8 mouse cellular contexts compared by ENCODE assay signal in genomic region chr6:114883261-114883740, GRCm38 (mm10).
DNase-seq lines count a peak whose midpoint lies in the region; ATAC-seq lines count a peak whose summit lies in the region.

No protein-coding gene starts in this region.

- WGBS in embryonic facial prominence, embryonic 15.5 days: 2% methylated on average over 9 of the region's 9 CpGs
- WGBS in heart, embryonic 12.5 days: 9% methylated on average over 9 of the region's 9 CpGs
- WGBS in limb, embryonic 13.5 days: 2% methylated on average over 9 of the region's 9 CpGs
- WGBS in midbrain, embryonic 13.5 days: under 1% methylated on average over 9 of the region's 9 CpGs
- WGBS in stomach, embryonic 14.5 days: 5% methylated on average over 9 of the region's 9 CpGs

- H3K27me3 ChIP-seq in embryonic facial prominence, embryonic 15.5 days: no peaks in the 10 kb centered on the region
- H3K27me3 ChIP-seq in heart, embryonic 12.5 days (replicated peaks): no peaks in the 10 kb centered on the region
- no peaks in the 10 kb centered on the region for H3K27me3 ChIP-seq in limb, embryonic 13.5 days
- H3K27me3 ChIP-seq in midbrain, embryonic 13.5 days: no peaks in the 10 kb centered on the region
- no peaks in the 10 kb centered on the region for H3K27me3 ChIP-seq in stomach, embryonic 14.5 days (ENCODE audit: control insufficient read depth, insufficient read depth, low read length)

- peak overlapping the region; percentile 95 for H3K27ac ChIP-seq in embryonic facial prominence, embryonic 15.5 days (replicated peaks)
- H3K27ac ChIP-seq in heart, embryonic 12.5 days (ENCODE audit: poor library complexity, severe bottlenecking): peak overlapping the region; percentile 91
- H3K27ac ChIP-seq in limb, embryonic 13.5 days: peak overlapping the region; percentile 97
- peak overlapping the region; percentile 91 for H3K27ac ChIP-seq in midbrain, embryonic 13.5 days
- H3K27ac ChIP-seq in stomach, embryonic 14.5 days (ENCODE audit: low read length): peak overlapping the region; percentile 94

- H3K4me3 ChIP-seq in embryonic facial prominence, embryonic 15.5 days (replicated peaks): no peak overlapping the region
- H3K4me3 ChIP-seq in heart, embryonic 12.5 days: no peak overlapping the region
- peak overlapping the region; percentile 14; the same call in 1 of the 2 replicates for H3K4me3 ChIP-seq in limb, embryonic 13.5 days
- no peak overlapping the region for H3K4me3 ChIP-seq in midbrain, embryonic 13.5 days (replicated peaks)
- H3K4me3 ChIP-seq in stomach, embryonic 14.5 days (ENCODE audit: low read depth, low read length): no peak overlapping the region

- no peak overlapping the region for H3K9ac ChIP-seq in embryonic facial prominence, embryonic 15.5 days
- peak overlapping the region; percentile 58; the same call in 1 of the 2 replicates for H3K9ac ChIP-seq in heart, embryonic 12.5 days
- H3K9ac ChIP-seq in limb, embryonic 13.5 days: peak overlapping the region; percentile 50
- peak overlapping the region; percentile 44 for H3K9ac ChIP-seq in midbrain, embryonic 13.5 days (replicated peaks)
- peak overlapping the region; percentile 31; the same call in 1 of the 2 replicates for H3K9ac ChIP-seq in stomach, embryonic 14.5 days (replicated peaks; ENCODE audit: low read depth, low read length)

- ATAC-seq in embryonic facial prominence, embryonic 15.5 days (ENCODE audit: insufficient number of reproducible peaks, low FRiP score, low TSS enrichment, low read depth): peak; percentile 86
- ATAC-seq in heart, embryonic 12.5 days (ENCODE audit: insufficient number of reproducible peaks, low FRiP score): peak; percentile 74
- peak; percentile 89 for ATAC-seq in limb, embryonic 13.5 days (ENCODE audit: low FRiP score, low read depth)
- peak; percentile 89 for ATAC-seq in midbrain, embryonic 13.5 days
- ATAC-seq in stomach, embryonic 14.5 days (ENCODE audit: insufficient number of reproducible peaks, insufficient read depth, low FRiP score, low read depth): peak; percentile 84

- DNase-seq in thymus, postnatal 0 days (ENCODE audit: low spot score): peak; percentile 52
- DNase-seq in thymus, adult 18-20 months: no peak
- peak; percentile 87 for DNase-seq in kidney, adult 9 months

- H3K9me3 ChIP-seq in embryonic facial prominence, embryonic 15.5 days (replicated peaks): no peaks in the 10 kb centered on the region
- no peaks in the 10 kb centered on the region for H3K9me3 ChIP-seq in heart, embryonic 12.5 days (replicated peaks)
- H3K9me3 ChIP-seq in limb, embryonic 13.5 days: no peaks in the 10 kb centered on the region
- H3K9me3 ChIP-seq in midbrain, embryonic 13.5 days: no peaks in the 10 kb centered on the region
- no peaks in the 10 kb centered on the region for H3K9me3 ChIP-seq in stomach, embryonic 14.5 days (ENCODE audit: control insufficient read depth, low read depth, low read length)

- peaks cover 91% of the 10 kb centered on the region for H3K4me1 ChIP-seq in embryonic facial prominence, embryonic 15.5 days
- H3K4me1 ChIP-seq in heart, embryonic 12.5 days (replicated peaks): peaks cover 100% of the 10 kb centered on the region
- H3K4me1 ChIP-seq in limb, embryonic 13.5 days: peaks cover 98% of the 10 kb centered on the region
- H3K4me1 ChIP-seq in midbrain, embryonic 13.5 days (replicated peaks): peaks cover 89% of the 10 kb centered on the region
- H3K4me1 ChIP-seq in stomach, embryonic 14.5 days (ENCODE audit: control insufficient read depth, insufficient read depth, low read length): peaks cover 55% of the 10 kb centered on the region

- H3K36me3 ChIP-seq in embryonic facial prominence, embryonic 15.5 days: peaks cover 16% of the 10 kb centered on the region; the same call in 1 of the 2 replicates
- H3K36me3 ChIP-seq in heart, embryonic 12.5 days: peaks cover 37% of the 10 kb centered on the region
- peaks cover 42% of the 10 kb centered on the region for H3K36me3 ChIP-seq in limb, embryonic 13.5 days
- peaks cover 9% of the 10 kb centered on the region for H3K36me3 ChIP-seq in midbrain, embryonic 13.5 days
- H3K36me3 ChIP-seq in stomach, embryonic 14.5 days (ENCODE audit: control insufficient read depth, insufficient read depth, low read length): peaks cover 10% of the 10 kb centered on the region; the same call in 1 of the 2 replicates

- H3K4me2 ChIP-seq in embryonic facial prominence, embryonic 15.5 days (replicated peaks): peak overlapping the region; percentile 23; the same call in 1 of the 2 replicates
- peak overlapping the region; percentile 47 for H3K4me2 ChIP-seq in heart, embryonic 12.5 days
- peak overlapping the region; percentile 47 for H3K4me2 ChIP-seq in limb, embryonic 13.5 days (replicated peaks)
- peak overlapping the region; percentile 11 for H3K4me2 ChIP-seq in midbrain, embryonic 13.5 days (replicated peaks)
- peak overlapping the region; percentile 4; the same call in 1 of the 2 replicates for H3K4me2 ChIP-seq in stomach, embryonic 14.5 days (replicated peaks; ENCODE audit: low read depth, low read length)

Comparison
In these comparisons a context has a peak if more than half of its experiments do, and no peak if none do; other contexts are left out.
1. DNase-seq: peak in thymus, postnatal 0 days (single experiment) and kidney, adult 9 months (single experiment); none in thymus, adult 18-20 months (0 of 2).
2. Peak in every context shown above with its lines, with median percentiles within 50 percentile points of each other: ATAC-seq, H3K27ac ChIP-seq and H3K4me2 ChIP-seq.